Comparison of ENCODE assay signal across 8 mouse cellular contexts in the genomic region with DNA sequence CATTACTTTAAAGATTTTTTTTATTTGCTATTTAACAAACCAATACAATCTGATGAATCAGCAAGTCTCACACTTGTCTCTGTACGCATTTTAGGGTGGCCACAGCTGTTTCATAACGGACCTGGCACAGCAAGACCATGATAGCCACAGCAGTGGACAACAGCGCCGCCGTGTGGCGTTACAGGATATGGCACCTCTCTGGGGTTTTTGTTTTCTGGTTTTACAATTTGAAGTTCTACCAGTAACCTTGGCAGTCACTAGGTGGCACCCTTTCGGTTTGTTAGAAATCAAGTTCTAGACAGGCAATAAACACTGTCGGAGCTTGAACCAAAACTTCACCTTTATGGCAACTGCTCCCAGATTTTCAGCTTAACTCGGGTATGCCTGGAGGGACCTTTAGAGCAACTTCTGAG. TPM values are rescaled to one million over a fixed set of nuclear protein-coding genes. Genes with fewer than 3 reads are reported as not detected.
DNase-seq lines count a peak whose midpoint lies in the region; ATAC-seq lines count a peak whose summit lies in the region.

No protein-coding gene starts in this region.

- no peak overlapping the region for H3K4me3 ChIP-seq in forebrain, embryonic 10.5 days
- no peak overlapping the region for H3K4me3 ChIP-seq in forebrain, embryonic 12.5 days (replicated peaks)

- H3K4me1 ChIP-seq in forebrain, embryonic 10.5 days: no peaks in the 10 kb centered on the region
- H3K4me1 ChIP-seq in forebrain, embryonic 12.5 days: no peaks in the 10 kb centered on the region

- no peak; the same call in 1 of the 2 replicates for ATAC-seq in forebrain, embryonic 12.5 days (ENCODE audit: low FRiP score)
- ATAC-seq in inflammation-experienced regulatory T-cells, adult 6 months: peak; percentile 84

- 9% methylated on average over 9 of the region's 9 CpGs for WGBS in forebrain, embryonic 10.5 days
- 5% methylated on average over 9 of the region's 9 CpGs for WGBS in forebrain, embryonic 12.5 days

- no peak overlapping the region for H3K4me2 ChIP-seq in forebrain, embryonic 12.5 days

- no peak overlapping the region for H3K9ac ChIP-seq in forebrain, embryonic 12.5 days

- H3K36me3 ChIP-seq in forebrain, embryonic 10.5 days (replicated peaks): no peaks in the 10 kb centered on the region
- H3K36me3 ChIP-seq in forebrain, embryonic 12.5 days (replicated peaks): no peaks in the 10 kb centered on the region

- no peaks in the 10 kb centered on the region for H3K9me3 ChIP-seq in forebrain, embryonic 10.5 days
- H3K9me3 ChIP-seq in forebrain, embryonic 12.5 days: no peaks in the 10 kb centered on the region

- DNase-seq in forebrain, embryonic 10.5 days (ENCODE audit: extremely low spot score, low spot score): peak; percentile 92
- DNase-seq in cerebellum, adult 9-11 months: peak; percentile 92
- peak; percentile 91 to 97 for DNase-seq in frontal cortex, postnatal 36 days (ENCODE audit: low spot score in 2 of 2)
- peak; percentile 79 to 92 for DNase-seq in left cerebral cortex, adult 8-10 months (ENCODE audit: low spot score in 2 of 2)
- DNase-seq in mesoderm, embryonic 11.5 days (ENCODE audit: low read depth, low spot score): peak; percentile 93
- peak; percentile 82 to 93 for DNase-seq in spleen, adult 18-20 months

- H3K27ac ChIP-seq in forebrain, embryonic 10.5 days: no peak overlapping the region
- H3K27ac ChIP-seq in forebrain, embryonic 12.5 days: no peak overlapping the region

- H3K27me3 ChIP-seq in forebrain, embryonic 10.5 days (ENCODE audit: poor library complexity, severe bottlenecking): peaks cover 11% of the 10 kb centered on the region; the same call in 1 of the 2 replicates
- H3K27me3 ChIP-seq in forebrain, embryonic 12.5 days: peaks cover 3% of the 10 kb centered on the region; the same call in 1 of the 2 replicates

RNA-seq across cellular contexts. Expression of gene Map3k9, which starts 7.7 kb away (rescaled TPM):
- 1.3 and 1.6 TPM in 2 replicates for polyA plus RNA-seq in forebrain, embryonic 10.5 days (2016; fragmentation: Nextera tagmentation; extraction: Ambion mirVana)
- 5.3 and 5.7 TPM in 2 replicates for polyA plus RNA-seq in forebrain, embryonic 12.5 days (2016; fragmentation: Nextera tagmentation; extraction: Ambion mirVana)
- polyA plus RNA-seq in inflammation-experienced regulatory T-cells, adult 6 months (2017; shearing (Covaris generic)): under 1 TPM in 2 of 3 experiments, not detected in 1; 0.11 to 0.20 TPM
- total RNA-seq in left cerebral cortex, adult 8-10 months (2022): 10 to 100 TPM; 52.5 to 60.7 (median 55.2) TPM
